26 mouse cellular contexts compared by ENCODE assay signal in genomic region chr10:77379199-77379598, GRCm38 (mm10). TPM values are rescaled to one million over a fixed set of nuclear protein-coding genes. Genes with fewer than 3 reads are reported as not detected.
"Had no signal": no experiment of that assay in that cellular context is flagged by ENCODE, and none has a peak within 500 bp of the region (broad histone marks: within the 10 kb centered on the region; RNA-seq: fewer than 3 reads in every experiment).

No protein-coding gene starts in this region.

- H3K4me1 ChIP-seq: embryonic facial prominence, embryonic 12.5 days had no signal

- H3K9me3 ChIP-seq: embryonic facial prominence, embryonic 10.5 days; embryonic facial prominence, embryonic 12.5 days; embryonic facial prominence, embryonic 13.5 days; embryonic facial prominence, embryonic 15.5 days; forebrain, embryonic 10.5 days; forebrain, embryonic 12.5 days; forebrain, embryonic 13.5 days; forebrain, embryonic 15.5 days had no signal

- H3K4me2 ChIP-seq: embryonic facial prominence, embryonic 12.5 days; embryonic facial prominence, embryonic 13.5 days; embryonic facial prominence, embryonic 15.5 days; forebrain, embryonic 12.5 days; forebrain, embryonic 13.5 days; forebrain, embryonic 15.5 days had no signal

- H3K36me3 ChIP-seq: embryonic facial prominence, embryonic 10.5 days; embryonic facial prominence, embryonic 12.5 days; embryonic facial prominence, embryonic 13.5 days; embryonic facial prominence, embryonic 15.5 days; forebrain, embryonic 10.5 days; forebrain, embryonic 12.5 days; forebrain, embryonic 15.5 days had no signal

- H3K27me3 ChIP-seq: embryonic facial prominence, embryonic 12.5 days; embryonic facial prominence, embryonic 13.5 days; embryonic facial prominence, embryonic 15.5 days; forebrain, embryonic 12.5 days; forebrain, embryonic 13.5 days; forebrain, embryonic 15.5 days had no signal

- ATAC-seq: forebrain, embryonic 13.5 days; forebrain, embryonic 14.5 days; forebrain, embryonic 15.5 days; forebrain, embryonic 16.5 days; forebrain, postnatal 0 days had no signal

- DNase-seq: cerebellum, adult 9-10 months; cerebellum, adult 9-11 months; cerebellum, postnatal 10 days; cerebellum, postnatal 14 days; cerebellum, postnatal 25 days; cerebellum, postnatal 36 days; embryo, embryonic 11 days; forebrain, postnatal 0 days; gastrocnemius, adult 2 months; gastrocnemius, postnatal 10 days; gastrocnemius, postnatal 14 days; gastrocnemius, postnatal 25 days; gastrocnemius, postnatal 36 days; heart, adult 11 months; heart, adult 18-20 months had no signal

- H3K4me3 ChIP-seq: embryonic facial prominence, embryonic 10.5 days; embryonic facial prominence, embryonic 12.5 days; embryonic facial prominence, embryonic 13.5 days; embryonic facial prominence, embryonic 15.5 days; erythroblast, embryonic 14.5 days; forebrain, embryonic 10.5 days; forebrain, embryonic 12.5 days; forebrain, embryonic 13.5 days; forebrain, embryonic 15.5 days; gastrocnemius, adult 2 months had no signal

- H3K27ac ChIP-seq: embryonic facial prominence, embryonic 10.5 days; embryonic facial prominence, embryonic 12.5 days; embryonic facial prominence, embryonic 13.5 days; forebrain, embryonic 10.5 days; forebrain, embryonic 12.5 days; forebrain, embryonic 13.5 days; forebrain, embryonic 15.5 days had no signal

- H3K9ac ChIP-seq: embryonic facial prominence, embryonic 12.5 days; embryonic facial prominence, embryonic 13.5 days; embryonic facial prominence, embryonic 15.5 days; forebrain, embryonic 12.5 days; forebrain, embryonic 13.5 days; forebrain, embryonic 15.5 days; forebrain, postnatal 0 days had no signal

RNA-seq across cellular contexts. Expression of gene Adarb1, which starts 38.9 kb away (rescaled TPM):
- polyA plus RNA-seq: erythroblast, embryonic 14.5 days had no signal
